Mouse (Mus musculus): ENCODE data around the gene Lbx2.
A peak's percentile ranks its signal among the peaks of the same experiment; 100 is the strongest.

GRCm38 (mm10) chr6:83127419-83127818, 41.3 kb downstream of the Lbx2 start:
- TF ChIP-seq CTCF (IDR thresholded peaks at IDR 0.05; ENCODE audit: low read depth) (peak; percentile 69), EP300 (IDR thresholded peaks at IDR 0.05; ENCODE audit: low read depth) (no peak)
